Mouse (Mus musculus) bone marrow macrophage, adult 2 months (primary cell): ENCODE results near the gene Rps6kb2.

Source experiments
- CTCF ChIP-seq: IDR thresholded peaks from 2 replicates; pipeline ENCODE4 v1.5.1; 2012; ENCODE audit warnings: low read depth, mild to moderate bottlenecking, low read length, moderate library complexity
- POLR2A ChIP-seq: IDR thresholded peaks from 2 replicates; pipeline ENCODE4 v1.6.1; 2012; ENCODE audit warnings: mild to moderate bottlenecking, low read depth, low read length, borderline replicate concordance

- TF ChIP-seq CTCF (no peak), POLR2A (no peak)
Measured at GRCm38 (mm10) chr19:4155223-4156072, 7.7 kb downstream of the Rps6kb2 start.
